Mouse (Mus musculus) heart, postnatal 0 days (tissue): Measurements from ENCODE around the gene Mllt10. TPM values are rescaled to one million over a fixed set of nuclear protein-coding genes. Genes with fewer than 3 reads are reported as not detected.

Source experiments
- ATAC-seq: fragments of 200-750 bp; cut with Nextera tagmentation; 2 replicates; pipeline ENCODE4 v1.8.0; 2017; ENCODE audit warnings: low read depth, moderate number of reproducible peaks, moderate library complexity; ENCODE audit not compliant: insufficient read depth
- DNase-seq: peaks from one replicate; pipeline ENCODE4 v3.0.0-alpha.2; 2016; ENCODE audit warnings: low spot score
- H3K27ac ChIP-seq: fragments of 300-500 bp; sonication (generic); 2 replicates; pipeline ENCODE4 v1.5.1; 2014; ENCODE audit warnings: low read depth, mild to moderate bottlenecking
- H3K27me3 ChIP-seq: fragments of 300-500 bp; sonication (generic); 2 replicates; pipeline ENCODE4 v1.6.1; 2014; ENCODE audit warnings: low read length, mixed read lengths; ENCODE audit not compliant: control insufficient read depth, insufficient read depth
- H3K36me3 ChIP-seq: fragments of 300-500 bp; sonication (generic); replicated peaks from 2 replicates; pipeline ENCODE4 v1.6.1; 2014; ENCODE audit warnings: low read length, mixed read lengths; ENCODE audit not compliant: control insufficient read depth, insufficient read depth
- H3K4me1 ChIP-seq: fragments of 300-500 bp; sonication (generic); 2 replicates; pipeline ENCODE4 v1.6.1; 2014; ENCODE audit warnings: antibody characterized with exemption; ENCODE audit not compliant: control insufficient read depth, insufficient read depth
- H3K4me2 ChIP-seq: fragments of 300-500 bp; sonication (generic); 2 replicates; pipeline ENCODE4 v1.6.1; 2014; ENCODE audit warnings: low read depth, mild to moderate bottlenecking, low read length, moderate library complexity
- H3K4me3 ChIP-seq: fragments of 300-500 bp; sonication (generic); 2 replicates; pipeline ENCODE4 v1.5.1; 2014; ENCODE audit warnings: low read depth, low read length
- H3K9ac ChIP-seq: fragments of 300-500 bp; sonication (generic); replicated peaks from 2 replicates; pipeline ENCODE4 v1.6.1; 2014; ENCODE audit warnings: low read depth, low read length, mixed read lengths
- H3K9me3 ChIP-seq: fragments of 300-500 bp; sonication (generic); replicated peaks from 2 replicates; pipeline ENCODE4 v1.6.1; 2016; ENCODE audit warnings: low read length; ENCODE audit not compliant: control insufficient read depth
- CTCF ChIP-seq: IDR thresholded peaks from 2 replicates; pipeline ENCODE4 v1.5.1; 2016; ENCODE audit warnings: antibody characterized with exemption, control low read depth, low read depth
- EP300 ChIP-seq: IDR thresholded peaks from 2 replicates; pipeline ENCODE4 v1.6.1; 2016; ENCODE audit warnings: antibody characterized with exemption, low read depth
- WGBS: fragments of 180-500 bp; shearing (Covaris S2); extraction: QIAGEN DNeasy Blood & Tissue Kit; methylation state at CpG from one replicate; pipeline ENCODE4 v1.1.7; 2014; 5-methylcytosine and 5-hydroxymethylcytosine counted together
- polyA plus RNA-seq: library from polyadenylated mRNA; unstranded; fragments of >200 nt; fragmentation: Nextera tagmentation; extraction: Ambion mirVana; gene quantifications from 2 replicates; pipeline ENCODE4 v1.2.1, GENCODE M21; 2015
- total RNA-seq: library from RNA; depleted of rRNA; stranded (reverse); fragments of >200 nt; gene quantifications from 2 replicates; pipeline ENCODE4 v1.2.3, GENCODE M21; 2014; ENCODE audit warnings: low replicate concordance

The Mllt10 gene
- total and polyA plus RNA-seq, 2 experiments from 2014 or later: 22.1 to 25.6 TPM

GRCm38 (mm10) chr2:18027448-18028139 is 27.4 kb upstream of the Mllt10 start:
- peak; percentile 93 for TF ChIP-seq CTCF
- peak; percentile 88; the same call in 1 of the 2 replicates for TF ChIP-seq EP300
- H3K27ac ChIP-seq: peak overlapping the region; percentile 99
- H3K4me3 ChIP-seq: peak overlapping the region; percentile 71
- H3K27me3 ChIP-seq: no peaks in the 10 kb centered on the region
- peaks cover 5% of the 10 kb centered on the region; the same call in 1 of the 2 replicates for H3K4me1 ChIP-seq
- peak overlapping the region; percentile 85 for H3K9ac ChIP-seq
- no peaks in the 10 kb centered on the region for H3K36me3 ChIP-seq
- peak; percentile 96 for DNase-seq
- no peaks in the 10 kb centered on the region for H3K9me3 ChIP-seq
- peak; percentile 86 for ATAC-seq
- WGBS: 1% methylated on average over 43 of the region's 44 CpGs
- H3K4me2 ChIP-seq: peak overlapping the region; percentile 98

- no peaks in the 10 kb centered on the region for H3K36me3 ChIP-seq
- peak; percentile 95 for DNase-seq
- TF ChIP-seq CTCF (no peak), EP300 (peak; percentile 66; the same call in 1 of the 2 replicates)
These were observed 26.7 kb upstream of the Mllt10 start for GRCm38 (mm10) chr2:18028140-18029021.

GRCm38 (mm10) chr2:18029656-18030055 is 25.4 kb upstream of the Mllt10 start:
- H3K4me1 ChIP-seq: peaks cover 5% of the 10 kb centered on the region; the same call in 1 of the 2 replicates
- H3K4me2 ChIP-seq: no peak overlapping the region
- ATAC-seq: no peak
- no peaks in the 10 kb centered on the region for H3K9me3 ChIP-seq
- DNase-seq: no peak
- no peak overlapping the region for H3K4me3 ChIP-seq
- H3K36me3 ChIP-seq: no peaks in the 10 kb centered on the region
- WGBS: 91% methylated on average over 7 of the region's 7 CpGs
- no peak overlapping the region for H3K27ac ChIP-seq
- TF ChIP-seq EP300 (no peak), CTCF (no peak)
- H3K9ac ChIP-seq: no peak overlapping the region
- no peaks in the 10 kb centered on the region for H3K27me3 ChIP-seq

More at GRCm38 (mm10) chr2:18028140-18029021, 26.7 kb upstream of the Mllt10 start:
- H3K27ac ChIP-seq: peak overlapping the region; percentile 99
- no peaks in the 10 kb centered on the region for H3K27me3 ChIP-seq
- peak overlapping the region; percentile 98 for H3K4me2 ChIP-seq
- under 1% methylated on average over 61 of the region's 61 CpGs for WGBS
- H3K4me1 ChIP-seq: peaks cover 5% of the 10 kb centered on the region; the same call in 1 of the 2 replicates
- no peaks in the 10 kb centered on the region for H3K9me3 ChIP-seq
- peak overlapping the region; percentile 71 for H3K4me3 ChIP-seq
- peak; percentile 81 for ATAC-seq
- H3K9ac ChIP-seq: peak overlapping the region; percentile 85

GRCm38 (mm10) chr2:18030581-18030980 is 24.5 kb upstream of the Mllt10 start:
- H3K4me1 ChIP-seq: peaks cover 5% of the 10 kb centered on the region; the same call in 1 of the 2 replicates
- H3K9me3 ChIP-seq: no peaks in the 10 kb centered on the region
- no peaks in the 10 kb centered on the region for H3K27me3 ChIP-seq
- 72% methylated on average over 8 of the region's 8 CpGs for WGBS
- TF ChIP-seq EP300: no peak
- TF ChIP-seq CTCF: no peak
- H3K9ac ChIP-seq: no peak overlapping the region
- H3K4me3 ChIP-seq: peak overlapping the region; percentile 46; the same call in 1 of the 2 replicates
- DNase-seq: peak; percentile 15
- H3K36me3 ChIP-seq: no peaks in the 10 kb centered on the region
- ATAC-seq: no peak
- H3K4me2 ChIP-seq: peak overlapping the region; percentile 78
- H3K27ac ChIP-seq: no peak overlapping the region

- WGBS: 10% methylated on average over 26 of the region's 26 CpGs
These were observed 23.7 kb upstream of the Mllt10 start for GRCm38 (mm10) chr2:18031271-18031821.

More at GRCm38 (mm10) chr2:18031271-18031821, 23.7 kb upstream of the Mllt10 start:
- no peaks in the 10 kb centered on the region for H3K36me3 ChIP-seq
- TF ChIP-seq EP300 (no peak), CTCF (no peak)
- peak overlapping the region; percentile 66 for H3K9ac ChIP-seq
- H3K4me1 ChIP-seq: peaks cover 5% of the 10 kb centered on the region; the same call in 1 of the 2 replicates
- ATAC-seq (no peak), DNase-seq (peak; percentile 41)
- no peaks in the 10 kb centered on the region for H3K27me3 ChIP-seq
- H3K9me3 ChIP-seq: no peaks in the 10 kb centered on the region
- peak overlapping the region; percentile 78 for H3K4me2 ChIP-seq
- H3K4me3 ChIP-seq: peak overlapping the region; percentile 46
- no peak overlapping the region for H3K27ac ChIP-seq
